In genomic region chr8:123318467-123318911, GRCm38 (mm10) we compare ENCODE assay signal across 8 mouse cellular contexts. TPM values are rescaled to one million over a fixed set of nuclear protein-coding genes. Genes with fewer than 3 reads are reported as not detected.
DNase-seq lines count a peak whose midpoint lies in the region; ATAC-seq lines count a peak whose summit lies in the region.

TSS of gene Fanca (minus strand) at chr8:123318576.

- peak; percentile 99 for ATAC-seq in inflammation-experienced regulatory T-cells, adult 6 months
- ATAC-seq in megakaryocyte-erythroid progenitor cell, adult 5-6 weeks (replicated peaks; ENCODE audit: low FRiP score, low TSS enrichment, poor library complexity, severe bottlenecking), result peak; percentile 100

- DNase-seq in adrenal gland, adult (ENCODE audit: inconsistent age in 2 of 2, low spot score in 1 of 2), result peak; percentile 94 to 96
- peak; percentile 97 for DNase-seq in embryo, embryonic 10.5 days (ENCODE audit: low spot score)
- peak; percentile 94 for DNase-seq in gastrocnemius, postnatal 14 days
- DNase-seq in left cerebral cortex, postnatal 10 days (ENCODE audit: extremely low spot score in 1 of 2, low spot score in 2 of 2), result peak; percentile 89 to 96
- peak; percentile 89 for DNase-seq in right cerebral cortex, postnatal 25 days
- peak; percentile 88 to 93 for DNase-seq in urinary bladder, postnatal 4 days (ENCODE audit: low spot score in 2 of 2)

- intact Hi-C loops in gastrocnemius, postnatal 14 days (cut with DNase I; ENCODE audit: low total_unique reads), result no loop called here
- intact Hi-C loops in left cerebral cortex, postnatal 10 days (cut with DNase I), result loop anchor here (5.0 kb wide), 1 partner anchor 44 kb away; no protein-coding TSS in a partner anchor

RNA-seq across cellular contexts. Expression of gene Fanca, which starts in this region (rescaled TPM):
- total RNA-seq in gastrocnemius, postnatal 14 days (2021), result 1 to 10 TPM in 1 of 2 experiments, under 1 TPM in 1; 0.92 to 1.3 TPM
- 1 to 10 TPM; 5.1 to 9.2 (median 5.2) TPM for polyA plus RNA-seq in inflammation-experienced regulatory T-cells, adult 6 months (2017; shearing (Covaris generic))
- 1 to 10 TPM; 4.0 to 4.1 TPM for total RNA-seq in left cerebral cortex, postnatal 10 days (2021)
- total RNA-seq in megakaryocyte-erythroid progenitor cell, adult 5-6 weeks (2014; fragmentation: Nextera tagmentation), result 88.7 and 92.5 TPM in 2 replicates
- 48.6 and 64.9 TPM in 2 replicates for total RNA-seq in megakaryocyte-erythroid progenitor cell, adult 5-6 weeks (2017)

Comparison
In these comparisons a context has a peak if more than half of its experiments do, and no peak if none do; other contexts are left out.
1. Peak in every context shown above with its lines: DNase-seq and ATAC-seq.
2. RNA of gene Fanca (total RNA-seq): 48.6 to 92.5 TPM in megakaryocyte-erythroid progenitor cell, adult 5-6 weeks; 4.0 to 4.1 TPM in left cerebral cortex, postnatal 10 days and 0.92 to 1.3 TPM in gastrocnemius, postnatal 14 days; every median in the first group is over 4 times any median in the second.